Mouse (Mus musculus) neural tube, embryonic 14.5 days (tissue): ENCODE results near the gene Hspb6. TPM values are rescaled to one million over a fixed set of nuclear protein-coding genes. Genes with fewer than 3 reads are reported as not detected.
A peak's percentile ranks its signal among the peaks of the same experiment; 100 is the strongest.

Experiments
- ATAC-seq: fragments of 200-750 bp; cut with Nextera tagmentation; 2 replicates; pipeline ENCODE4 v1.8.0; 2017; ENCODE audit warnings: low read depth, mild to moderate bottlenecking, moderate TSS enrichment, moderate library complexity
- H3K27ac ChIP-seq: fragments of 300-500 bp; sonication (generic); 2 replicates; pipeline ENCODE4 v1.5.1; 2014; ENCODE audit warnings: low read depth, mild to moderate bottlenecking, control low read depth, low read length, moderate library complexity, mixed read lengths
- H3K27me3 ChIP-seq: fragments of 300-500 bp; sonication (generic); 2 replicates; pipeline ENCODE4 v1.6.1; 2014; ENCODE audit warnings: low read length; ENCODE audit not compliant: control insufficient read depth, insufficient read depth
- H3K36me3 ChIP-seq: fragments of 300-500 bp; sonication (generic); 2 replicates; pipeline ENCODE4 v1.6.1; 2014; ENCODE audit warnings: low read length, mixed read lengths; ENCODE audit not compliant: control insufficient read depth, insufficient read depth
- H3K4me1 ChIP-seq: fragments of 300-500 bp; sonication (generic); 2 replicates; pipeline ENCODE4 v1.6.1; 2014; ENCODE audit warnings: low read length; ENCODE audit not compliant: control insufficient read depth, insufficient read depth
- H3K4me2 ChIP-seq: fragments of 300-500 bp; sonication (generic); 2 replicates; pipeline ENCODE4 v1.6.1; 2014; ENCODE audit warnings: mild to moderate bottlenecking, low read depth, low read length, control low read depth
- H3K4me3 ChIP-seq: fragments of 300-500 bp; sonication (generic); 2 replicates; pipeline ENCODE4 v1.5.1; 2014; ENCODE audit warnings: low read depth, low read length, control low read depth, mixed read lengths
- H3K9ac ChIP-seq: fragments of 300-500 bp; sonication (generic); replicated peaks from 2 replicates; pipeline ENCODE4 v1.6.1; 2014; ENCODE audit warnings: low read depth, mild to moderate bottlenecking, control low read depth, low read length, mixed read lengths
- H3K9me3 ChIP-seq: fragments of 300-500 bp; sonication (generic); 2 replicates; pipeline ENCODE4 v1.6.1; 2016; ENCODE audit warnings: low read length; ENCODE audit not compliant: control insufficient read depth
- WGBS: fragments of 180-500 bp; shearing (Covaris S2); extraction: QIAGEN DNeasy Blood & Tissue Kit; methylation state at CpG from one replicate; pipeline ENCODE4 v1.1.7; 2014; 5-methylcytosine and 5-hydroxymethylcytosine counted together
- polyA plus RNA-seq: library from polyadenylated mRNA; unstranded; fragments of >200 nt; fragmentation: Nextera tagmentation; extraction: Ambion mirVana; gene quantifications from 2 replicates; pipeline ENCODE4 v1.2.1, GENCODE M21; 2014

Hspb6 gene
- polyA plus RNA-seq, 1 experiment from 2014 or later, result 8.4 TPM

GRCm38 (mm10) chr7:30549880-30550279 is 2.1 kb upstream of the Hspb6 start:
- no peak overlapping the region for H3K27ac ChIP-seq
- H3K4me2 ChIP-seq, result no peak overlapping the region
- peaks cover 13% of the 10 kb centered on the region for H3K4me1 ChIP-seq
- H3K9me3 ChIP-seq, result no peaks in the 10 kb centered on the region
- 88% methylated on average over 2 of the region's 2 CpGs for WGBS
- no peak for ATAC-seq
- H3K4me3 ChIP-seq, result no peak overlapping the region
- H3K36me3 ChIP-seq, result peaks cover 13% of the 10 kb centered on the region; the same call in 1 of the 2 replicates
- H3K27me3 ChIP-seq, result no peaks in the 10 kb centered on the region
- H3K9ac ChIP-seq, result no peak overlapping the region

GRCm38 (mm10) chr7:30550603-30551002 is 1.4 kb upstream of the Hspb6 start:
- no peaks in the 10 kb centered on the region for H3K27me3 ChIP-seq
- H3K4me3 ChIP-seq, result no peak overlapping the region
- no peak overlapping the region for H3K27ac ChIP-seq
- peaks cover 20% of the 10 kb centered on the region; the same call in 1 of the 2 replicates for H3K36me3 ChIP-seq
- 100% methylated on average over 1 of the region's 1 CpGs for WGBS
- no peak overlapping the region for H3K9ac ChIP-seq
- ATAC-seq, result no peak
- peaks cover 13% of the 10 kb centered on the region for H3K4me1 ChIP-seq
- no peaks in the 10 kb centered on the region for H3K9me3 ChIP-seq
- no peak overlapping the region for H3K4me2 ChIP-seq

- H3K27me3 ChIP-seq, result no peaks in the 10 kb centered on the region
- H3K4me1 ChIP-seq, result peaks cover 13% of the 10 kb centered on the region
- peak overlapping the region; percentile 54 for H3K9ac ChIP-seq
- H3K9me3 ChIP-seq, result no peaks in the 10 kb centered on the region
- peak overlapping the region; percentile 76 for H3K27ac ChIP-seq
- 2% methylated on average over 10 of the region's 10 CpGs for WGBS
- H3K4me3 ChIP-seq, result peak overlapping the region; percentile 48
- H3K36me3 ChIP-seq, result peaks cover 20% of the 10 kb centered on the region; the same call in 1 of the 2 replicates
- peak overlapping the region; percentile 92 for H3K4me2 ChIP-seq
- peak; percentile 71 for ATAC-seq
These were observed 405 bp upstream of the Hspb6 start for GRCm38 (mm10) chr7:30551445-30552101.

GRCm38 (mm10) chr7:30553021-30553589 is 1.1 kb downstream of the Hspb6 start:
- no peak for ATAC-seq
- H3K27ac ChIP-seq, result peak overlapping the region; percentile 76
- peaks cover 13% of the 10 kb centered on the region for H3K4me1 ChIP-seq
- no peaks in the 10 kb centered on the region for H3K9me3 ChIP-seq
- H3K27me3 ChIP-seq, result no peaks in the 10 kb centered on the region
- H3K4me3 ChIP-seq, result peak overlapping the region; percentile 48
- peak overlapping the region; percentile 48 for H3K9ac ChIP-seq
- WGBS, result 6% methylated on average over 23 of the region's 23 CpGs
- H3K36me3 ChIP-seq, result peaks cover 27% of the 10 kb centered on the region; the same call in 1 of the 2 replicates
- peak overlapping the region; percentile 92 for H3K4me2 ChIP-seq

GRCm38 (mm10) chr7:30553810-30554584 is 2.0 kb downstream of the Hspb6 start:
- H3K9ac ChIP-seq, result no peak overlapping the region
- 82% methylated on average over 22 of the region's 22 CpGs for WGBS

GRCm38 (mm10) chr7:30556894-30557536 is 5.0 kb downstream of the Hspb6 start:
- Histone ChIP-seq H3K9me3 (no peaks in the 10 kb centered on the region), H3K9ac (no peak overlapping the region), H3K27me3 (no peaks in the 10 kb centered on the region), H3K4me2 (no peak overlapping the region), H3K4me1 (peaks cover 18% of the 10 kb centered on the region), H3K36me3 (peaks cover 27% of the 10 kb centered on the region; the same call in 1 of the 2 replicates), H3K27ac (no peak overlapping the region), H3K4me3 (no peak overlapping the region)
- ATAC-seq, result no peak
- WGBS, result 96% methylated on average over 18 of the region's 18 CpGs

More at GRCm38 (mm10) chr7:30553810-30554584, 2.0 kb downstream of the Hspb6 start:
- Histone ChIP-seq H3K27me3 (no peaks in the 10 kb centered on the region), H3K36me3 (peaks cover 27% of the 10 kb centered on the region; the same call in 1 of the 2 replicates), H3K4me2 (peak overlapping the region; percentile 92; the same call in 1 of the 2 replicates), H3K27ac (no peak overlapping the region), H3K4me1 (peaks cover 18% of the 10 kb centered on the region), H3K4me3 (no peak overlapping the region), H3K9me3 (no peaks in the 10 kb centered on the region)
- ATAC-seq, result no peak

- H3K27me3 ChIP-seq, result no peaks in the 10 kb centered on the region
- H3K36me3 ChIP-seq, result peaks cover 27% of the 10 kb centered on the region; the same call in 1 of the 2 replicates
- WGBS, result 91% methylated on average over 13 of the region's 13 CpGs
- H3K9me3 ChIP-seq, result no peaks in the 10 kb centered on the region
- H3K4me2 ChIP-seq, result no peak overlapping the region; the same call in 1 of the 2 replicates
- no peak overlapping the region for H3K9ac ChIP-seq
- no peak overlapping the region for H3K4me3 ChIP-seq
- ATAC-seq, result no peak
- H3K4me1 ChIP-seq, result peaks cover 12% of the 10 kb centered on the region
- no peak overlapping the region for H3K27ac ChIP-seq
These were observed 6.0 kb downstream of the Hspb6 start for GRCm38 (mm10) chr7:30557901-30558514.

- H3K4me1 ChIP-seq, result peaks cover 6% of the 10 kb centered on the region
- ATAC-seq, result no peak; the same call in 1 of the 2 replicates
- peak overlapping the region; percentile 62 for H3K9ac ChIP-seq
- 13% methylated on average over 12 of the region's 12 CpGs for WGBS
- H3K27ac ChIP-seq, result peak overlapping the region; percentile 16; the same call in 1 of the 2 replicates
- H3K27me3 ChIP-seq, result no peaks in the 10 kb centered on the region
- H3K4me3 ChIP-seq, result peak overlapping the region; percentile 52
- peaks cover 27% of the 10 kb centered on the region; the same call in 1 of the 2 replicates for H3K36me3 ChIP-seq
- no peaks in the 10 kb centered on the region for H3K9me3 ChIP-seq
- peak overlapping the region; percentile 87 for H3K4me2 ChIP-seq
These were observed 6.9 kb downstream of the Hspb6 start for GRCm38 (mm10) chr7:30558656-30559442.
